ENCODE assay signal across 8 mouse cellular contexts in genomic region chr8:121653340-121654019, GRCm38 (mm10). TPM values are rescaled to one million over a fixed set of nuclear protein-coding genes. Genes with fewer than 3 reads are reported as not detected.
DNase-seq lines count a peak whose midpoint lies in the region; ATAC-seq and TF ChIP-seq lines count a peak whose summit lies in the region.

No protein-coding gene starts in this region.

- TF ChIP-seq POLR2A in spleen, adult 2 months (IDR thresholded peaks at IDR 0.05; ENCODE audit: low read depth, low read length) = no peak

- peaks cover 3% of the 10 kb centered on the region; the same call in 1 of the 2 replicates for H3K4me1 ChIP-seq in spleen, adult 2 months (ENCODE audit: control insufficient read depth, insufficient read depth, insufficient read length)
- peaks cover 31% of the 10 kb centered on the region for H3K4me1 ChIP-seq in kidney, embryonic 14.5 days (ENCODE audit: control insufficient read depth, insufficient read depth, low read length)
- peaks cover 35% of the 10 kb centered on the region for H3K4me1 ChIP-seq in midbrain, embryonic 11.5 days (ENCODE audit: control insufficient read depth, insufficient read depth, low read length)

- H3K27me3 ChIP-seq in spleen, adult 2 months (ENCODE audit: control insufficient read depth, insufficient read depth, low read length) = peaks cover 8% of the 10 kb centered on the region
- no peaks in the 10 kb centered on the region for H3K27me3 ChIP-seq in kidney, embryonic 14.5 days (ENCODE audit: control insufficient read depth, insufficient read depth, low read length)
- no peaks in the 10 kb centered on the region for H3K27me3 ChIP-seq in midbrain, embryonic 11.5 days (ENCODE audit: control insufficient read depth, insufficient read depth, low read length)

- peak overlapping the region; percentile 30; the same call in 1 of the 2 replicates for H3K4me3 ChIP-seq in spleen, adult 2 months (ENCODE audit: extremely low read depth, insufficient read depth, insufficient read length)
- peak overlapping the region; percentile 61 for H3K4me3 ChIP-seq in kidney, embryonic 14.5 days (ENCODE audit: low read length)
- H3K4me3 ChIP-seq in midbrain, embryonic 11.5 days (ENCODE audit: low read depth, low read length) = peak overlapping the region; percentile 46

- ATAC-seq in kidney, embryonic 14.5 days (ENCODE audit: low FRiP score, low TSS enrichment) = no peak; the same call in 1 of the 2 replicates
- ATAC-seq in midbrain, embryonic 11.5 days (ENCODE audit: low FRiP score) = no peak

- 17% methylated on average over 31 of the region's 31 CpGs for WGBS in spleen, adult 2 months
- 2% methylated on average over 31 of the region's 31 CpGs for WGBS in kidney, embryonic 14.5 days
- WGBS in midbrain, embryonic 11.5 days = 2% methylated on average over 31 of the region's 31 CpGs

- peak; percentile 40 for DNase-seq in adrenal gland, adult 8-10 months
- DNase-seq in adrenal gland, postnatal 25 days = no peak
- no peak for DNase-seq in spleen, adult 2 months (ENCODE audit: low read depth in 1 of 2, low spot score in 2 of 2)
- DNase-seq in spleen, postnatal 14 days (ENCODE audit: low spot score in 2 of 2) = no peak
- no peak for DNase-seq in midbrain, embryonic 11.5 days (ENCODE audit: low spot score, missing footprints)
- DNase-seq in right cerebral cortex, adult 2 months (ENCODE audit: low spot score in 2 of 2) = no peak
- DNase-seq in Muller cell, postnatal 12 days (ENCODE audit: inconsistent ontology term) = no peak

- no peaks in the 10 kb centered on the region for H3K36me3 ChIP-seq in spleen, adult 2 months (ENCODE audit: control insufficient read depth, insufficient read depth, low read length)
- peaks cover 2% of the 10 kb centered on the region; the same call in 1 of the 2 replicates for H3K36me3 ChIP-seq in kidney, embryonic 14.5 days (ENCODE audit: control insufficient read depth, insufficient read depth, low read length)
- no peaks in the 10 kb centered on the region for H3K36me3 ChIP-seq in midbrain, embryonic 11.5 days (ENCODE audit: control insufficient read depth, insufficient read depth, low read length)

- H3K27ac ChIP-seq in spleen, adult 2 months (ENCODE audit: insufficient read depth, low read length) = peak overlapping the region; percentile 33; the same call in 1 of the 2 replicates
- peak overlapping the region; percentile 92 for H3K27ac ChIP-seq in kidney, embryonic 14.5 days (ENCODE audit: low read depth, low read length)
- peak overlapping the region; percentile 92 for H3K27ac ChIP-seq in midbrain, embryonic 11.5 days (ENCODE audit: low read depth, low read length)

- peak overlapping the region; percentile 97 for H3K4me2 ChIP-seq in kidney, embryonic 14.5 days (replicated peaks; ENCODE audit: low read depth, low read length)
- H3K4me2 ChIP-seq in midbrain, embryonic 11.5 days = peak overlapping the region; percentile 84

- no peak for TF ChIP-seq CTCF in spleen, adult 2 months (IDR thresholded peaks at IDR 0.05; ENCODE audit: extremely low read depth, insufficient read depth, insufficient read length, insufficient replicate concordance)

- H3K9ac ChIP-seq in kidney, embryonic 14.5 days (ENCODE audit: low read depth, low read length) = peak overlapping the region; percentile 82
- H3K9ac ChIP-seq in midbrain, embryonic 11.5 days (ENCODE audit: low read length) = peak overlapping the region; percentile 74

- no peaks in the 10 kb centered on the region for H3K9me3 ChIP-seq in kidney, embryonic 14.5 days (ENCODE audit: control insufficient read depth, low read length)
- H3K9me3 ChIP-seq in midbrain, embryonic 11.5 days (ENCODE audit: control insufficient read depth, low read length) = no peaks in the 10 kb centered on the region

RNA-seq across cellular contexts. Expression of gene Zcchc14, which starts 0.8 kb away (rescaled TPM):
- 10 to 100 TPM; 38.8 to 62.5 (median 51.0) TPM for total RNA-seq in adrenal gland, adult 8-10 months (2022)
- 52.5 and 57.8 TPM in 2 replicates for total RNA-seq in adrenal gland, postnatal 25 days (2021)
- 8.2 and 8.9 TPM in 2 replicates for polyA plus RNA-seq in spleen, adult 2 months (2012; rRNA removed)
- polyA plus RNA-seq in kidney, embryonic 14.5 days (2014; fragmentation: Nextera tagmentation; extraction: Ambion mirVana) = 19.3 and 26.9 TPM in 2 replicates
- polyA plus RNA-seq in midbrain, embryonic 11.5 days (2014; fragmentation: Nextera tagmentation; extraction: Ambion mirVana) = 20.7 and 22.7 TPM in 2 replicates

Comparison
In these comparisons a context has a peak if more than half of its experiments do, and no peak if none do; other contexts are left out.
1. H3K27ac ChIP-seq: peak in every context shown above with its lines; median percentile 92 in kidney, embryonic 14.5 days; 92 in midbrain, embryonic 11.5 days; 33 in spleen, adult 2 months.